Mouse (Mus musculus) limb, embryonic 15.5 days (tissue): ENCODE data around the gene Nat8f7. TPM values are rescaled to one million over a fixed set of nuclear protein-coding genes. Genes with fewer than 3 reads are reported as not detected.
"Not testable (repeated sequence)": the region's sequence is repeated elsewhere in the genome, so short reads cannot be mapped to it uniquely, and the experiment has no call there.

Experiments used
- ATAC-seq: fragments of 200-750 bp; cut with Nextera tagmentation; 2 replicates; pipeline ENCODE4 v1.8.0; 2017; ENCODE audit warnings: low read depth, moderate TSS enrichment; ENCODE audit not compliant: insufficient number of reproducible peaks, low FRiP score, low TSS enrichment
- H3K27ac ChIP-seq: fragments of 300-500 bp; sonication (generic); 2 replicates; pipeline ENCODE4 v1.5.1; 2015; ENCODE audit warnings: moderate library complexity, mild to moderate bottlenecking, inconsistent platforms
- H3K27me3 ChIP-seq: fragments of 300-500 bp; sonication (generic); 2 replicates; pipeline ENCODE4 v1.6.1; 2015; ENCODE audit warnings: inconsistent platforms
- H3K36me3 ChIP-seq: fragments of 300-500 bp; sonication (generic); 2 replicates; pipeline ENCODE4 v1.6.1; 2015; ENCODE audit warnings: inconsistent platforms
- H3K4me1 ChIP-seq: fragments of 300-500 bp; sonication (generic); 2 replicates; pipeline ENCODE4 v1.6.1; 2015; ENCODE audit warnings: inconsistent platforms
- H3K4me2 ChIP-seq: fragments of 300-500 bp; sonication (generic); 2 replicates; pipeline ENCODE4 v1.6.1; 2015; ENCODE audit warnings: mild to moderate bottlenecking, inconsistent platforms
- H3K4me3 ChIP-seq: fragments of 300-500 bp; sonication (generic); 2 replicates; pipeline ENCODE4 v1.5.1; 2015; ENCODE audit warnings: mild to moderate bottlenecking, inconsistent platforms
- H3K9ac ChIP-seq: fragments of 300-500 bp; sonication (generic); 2 replicates; pipeline ENCODE4 v1.6.1; 2015; ENCODE audit warnings: inconsistent platforms
- H3K9me3 ChIP-seq: fragments of 300-500 bp; sonication (generic); 2 replicates; pipeline ENCODE4 v1.6.1; 2016; ENCODE audit warnings: inconsistent platforms
- WGBS: fragments of 180-500 bp; shearing (Covaris S2); methylation state at CpG from one replicate; pipeline ENCODE4 v1.1.7; 2015; 5-methylcytosine and 5-hydroxymethylcytosine counted together
- microRNA-seq: library from miRNA; unstranded; fragments of <30 nt; microRNA quantifications from one replicate; pipeline ENCODE4, GENCODE M21; 2016
- polyA plus RNA-seq: library from polyadenylated mRNA; unstranded; fragments of >200 nt; fragmentation: Nextera tagmentation; extraction: Ambion mirVana; gene quantifications from 2 replicates; pipeline ENCODE4 v1.2.1, GENCODE M21; 2015

Gene Nat8f7
- not detected in 2 replicates for polyA plus RNA-seq

DNA sequence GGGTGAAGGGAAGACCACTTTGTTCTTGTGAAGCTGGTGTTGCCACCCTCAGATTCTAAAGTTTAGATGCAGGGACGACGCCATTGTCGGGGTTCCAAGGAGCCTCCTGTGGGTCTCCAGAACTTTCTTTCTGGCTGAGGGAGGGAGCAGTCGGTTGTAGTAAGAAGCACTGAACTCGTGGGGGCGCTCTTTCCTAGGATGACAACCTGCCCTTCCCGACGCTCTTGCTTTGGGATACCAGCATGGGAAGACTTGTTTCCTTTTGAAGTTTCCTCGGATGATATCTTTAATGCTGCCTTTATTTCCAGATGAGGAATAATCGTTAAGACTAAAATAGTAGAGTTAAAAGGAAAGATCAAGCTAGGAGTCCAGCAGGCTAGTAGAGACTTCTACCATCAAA lies at the start of gene Nat8f7:
Gene Nat8f7, minus strand, starts transcription at position 101 of the 400 bp plus-strand sequence.
- WGBS = 82% methylated on average over 10 of the region's 10 CpGs
- not testable (repeated sequence) for ATAC-seq, H3K4me1 ChIP-seq, H3K4me2 ChIP-seq, H3K27ac ChIP-seq, H3K4me3 ChIP-seq, H3K27me3 ChIP-seq, H3K9me3 ChIP-seq, H3K36me3 ChIP-seq, H3K9ac ChIP-seq

DNA sequence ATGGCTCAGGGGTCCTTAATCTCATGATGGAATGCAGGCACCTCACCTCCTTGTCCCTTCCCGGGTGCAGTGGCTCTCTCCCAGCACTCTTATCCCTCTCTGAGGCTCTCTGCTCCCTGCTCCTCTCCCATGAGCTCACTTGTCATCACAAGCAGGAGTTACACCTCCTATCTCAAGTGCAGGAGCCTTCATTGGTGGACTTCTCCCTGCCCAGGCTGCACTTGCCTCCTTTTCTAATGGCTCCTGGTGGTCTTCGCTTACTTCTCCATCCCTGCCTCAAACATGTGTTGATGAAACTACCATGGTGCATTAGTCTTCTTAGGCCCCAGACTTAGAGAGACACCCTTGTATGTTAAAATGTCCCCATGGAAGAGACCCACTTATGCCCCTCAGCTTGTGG lies 49.7 kb upstream of the Nat8f7 start:
- WGBS = 59% methylated on average over 2 of the region's 2 CpGs
- not testable (repeated sequence) for H3K4me3 ChIP-seq, H3K27me3 ChIP-seq, H3K27ac ChIP-seq, ATAC-seq, H3K9ac ChIP-seq, H3K4me2 ChIP-seq, H3K36me3 ChIP-seq, H3K9me3 ChIP-seq, H3K4me1 ChIP-seq

DNA sequence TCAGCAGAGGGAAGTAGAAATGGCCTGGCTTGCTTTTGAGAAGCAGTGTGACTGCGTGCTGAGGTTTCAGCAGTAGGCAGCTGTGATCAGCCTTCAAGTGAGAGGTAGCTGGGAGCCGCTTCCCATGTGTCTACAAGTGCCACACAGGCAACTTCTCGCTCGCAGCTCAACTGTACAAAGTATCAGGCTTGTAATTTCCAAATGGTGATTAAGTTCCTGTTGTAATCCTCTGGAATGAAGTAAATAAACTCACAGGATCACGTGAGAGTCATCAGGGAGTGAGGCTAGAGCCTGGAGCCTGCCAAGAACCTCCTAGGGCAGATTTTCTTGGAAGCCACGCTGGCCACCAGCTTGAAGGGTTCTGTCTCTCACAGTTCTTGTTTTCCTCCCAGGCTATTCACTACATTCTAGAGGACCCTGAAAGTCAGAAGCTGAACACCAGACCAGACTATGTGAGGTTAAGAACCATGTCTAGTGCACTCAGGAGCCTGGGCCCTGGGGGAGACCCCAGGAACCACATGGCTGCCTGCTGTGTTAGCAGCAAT lies 42.8 kb upstream of the Nat8f7 start:
- ATAC-seq, H3K4me3 ChIP-seq, H3K4me1 ChIP-seq, H3K27me3 ChIP-seq, H3K9ac ChIP-seq, H3K36me3 ChIP-seq, H3K9me3 ChIP-seq, H3K4me2 ChIP-seq, H3K27ac ChIP-seq: not testable (repeated sequence)
- 46% methylated on average over 4 of the region's 6 CpGs for WGBS

DNA sequence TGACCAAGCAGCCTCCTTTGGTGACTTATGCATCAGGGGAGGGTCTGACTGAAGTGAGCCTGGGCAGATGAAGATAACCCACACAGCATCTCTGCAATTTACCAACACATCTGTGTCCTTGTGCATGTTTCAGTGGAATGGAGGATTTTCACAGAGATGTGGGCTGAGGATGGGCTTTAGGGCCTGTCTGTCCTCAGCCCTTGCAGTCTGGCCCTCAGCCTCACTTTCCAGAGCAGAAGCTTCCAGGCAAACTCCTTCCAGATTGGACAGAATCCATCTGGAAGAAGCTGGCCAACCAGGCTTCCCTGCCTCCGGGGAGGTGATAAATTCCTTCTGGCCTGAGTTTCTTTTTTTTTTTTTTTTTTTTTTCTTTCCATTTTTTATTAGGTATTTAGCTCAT lies 3.4 kb downstream of the Nat8f7 start:
- not testable (repeated sequence) for ATAC-seq, H3K36me3 ChIP-seq, H3K27ac ChIP-seq, H3K9ac ChIP-seq, H3K27me3 ChIP-seq, H3K4me2 ChIP-seq, H3K9me3 ChIP-seq, H3K4me1 ChIP-seq, H3K4me3 ChIP-seq
- WGBS = 14% methylated on average over 1 of the region's 1 CpGs

DNA sequence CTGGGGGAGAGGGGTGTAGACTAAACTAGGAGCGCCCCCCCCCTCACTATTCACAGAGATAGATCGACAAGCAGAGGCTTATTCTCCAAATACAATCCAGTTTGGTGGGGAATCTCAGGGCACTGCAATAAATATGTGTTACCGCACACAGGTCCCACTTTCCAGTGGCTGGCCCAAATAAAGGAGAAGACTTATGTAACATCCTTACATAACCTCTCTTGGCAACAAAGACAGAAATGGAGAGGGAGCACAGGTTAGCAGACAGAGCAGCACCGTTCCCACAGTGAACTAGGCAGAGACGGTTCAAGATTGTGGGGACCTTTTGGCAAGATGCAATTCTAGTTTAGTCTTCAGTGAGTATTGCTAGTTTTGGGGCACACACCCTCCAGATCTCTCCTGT lies 3.8 kb downstream of the Nat8f7 start:
- not testable (repeated sequence) for H3K4me2 ChIP-seq, H3K36me3 ChIP-seq, ATAC-seq, H3K9ac ChIP-seq, H3K9me3 ChIP-seq, H3K4me3 ChIP-seq, H3K4me1 ChIP-seq, H3K27me3 ChIP-seq, H3K27ac ChIP-seq
- 83% methylated on average over 5 of the region's 5 CpGs for WGBS

DNA sequence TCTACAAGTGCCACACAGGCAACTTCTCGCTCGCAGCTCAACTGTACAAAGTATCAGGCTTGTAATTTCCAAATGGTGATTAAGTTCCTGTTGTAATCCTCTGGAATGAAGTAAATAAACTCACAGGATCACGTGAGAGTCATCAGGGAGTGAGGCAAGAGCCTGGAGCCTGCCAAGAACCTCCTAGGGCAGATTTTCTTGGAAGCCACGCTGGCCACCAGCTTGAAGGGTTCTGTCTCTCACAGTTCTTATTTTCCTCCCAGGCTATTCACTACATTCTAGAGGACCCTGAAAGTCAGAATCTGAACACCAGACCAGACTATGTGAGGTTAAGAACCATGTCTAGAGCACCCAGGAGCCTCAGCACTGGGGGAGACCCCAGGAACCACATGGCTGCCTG lies 11.1 kb downstream of the Nat8f7 start:
- H3K9me3 ChIP-seq, H3K4me1 ChIP-seq, H3K9ac ChIP-seq, H3K36me3 ChIP-seq, H3K4me2 ChIP-seq, H3K27ac ChIP-seq, H3K4me3 ChIP-seq, ATAC-seq, H3K27me3 ChIP-seq: not testable (repeated sequence)
- 51% methylated on average over 2 of the region's 4 CpGs for WGBS

Small RNA genes within 50 kb of the gene (microRNA-seq; reads per million reads assigned to microRNA genes)
- not detected for gene Gm27317

Other genes starting within 250 kb of the Nat8f7 start
- 0.29 and 0.30 TPM in 2 replicates for gene Fbxo41, start 210.2 kb downstream of the Nat8f7 start, polyA plus RNA-seq
- gene Egr4, start 199.6 kb downstream of the Nat8f7 start, polyA plus RNA-seq = not detected in 2 replicates
- 2.7 and 4.3 TPM in 2 replicates for gene Alms1, start 125.7 kb downstream of the Nat8f7 start, polyA plus RNA-seq
- not detected in 2 replicates for gene Nat8f3, start 52.5 kb upstream of the Nat8f7 start, polyA plus RNA-seq
- gene Nat8f6, start 107.7 kb upstream of the Nat8f7 start, polyA plus RNA-seq = not detected in 2 replicates
- gene Nat8f5, start 107.8 kb upstream of the Nat8f7 start, polyA plus RNA-seq = not detected in 2 replicates
- 0.13 TPM in 1 of 2 replicates, not detected in the other for gene Nat8, start 118.9 kb upstream of the Nat8f7 start, polyA plus RNA-seq
- not detected in 2 replicates for gene Nat8f2, start 156.0 kb upstream of the Nat8f7 start, polyA plus RNA-seq
- 1.5 and 1.8 TPM in 2 replicates for gene Nat8f4, start 191.7 kb upstream of the Nat8f7 start, polyA plus RNA-seq
- 31.8 and 34.8 TPM in 2 replicates for gene Tprkb, start 198.7 kb upstream of the Nat8f7 start, polyA plus RNA-seq
- 4.2 and 4.7 TPM in 2 replicates for gene Nat8f1, start 202.5 kb upstream of the Nat8f7 start, polyA plus RNA-seq
- 44.2 and 51.4 TPM in 2 replicates for gene Dusp11, start 248.5 kb upstream of the Nat8f7 start, polyA plus RNA-seq